Mouse (Mus musculus) small intestine, adult 2 months (tissue): ENCODE measurements around the gene Fam166a. TPM values are rescaled to one million over a fixed set of nuclear protein-coding genes. Genes with fewer than 3 reads are reported as not detected.

Experiments used
- H3K27ac ChIP-seq: fragments of 200-500 bp; 2 replicates; pipeline ENCODE4 v1.5.1; 2012; ENCODE audit warnings: low read depth, low read length, control low read depth, inconsistent platforms; ENCODE audit not compliant: insufficient read depth
- H3K27me3 ChIP-seq: fragments of 200-500 bp; 2 replicates; pipeline ENCODE4 v1.6.1; 2012; ENCODE audit warnings: mild to moderate bottlenecking, moderate library complexity, low read length, inconsistent platforms; ENCODE audit not compliant: control insufficient read depth, insufficient read depth
- H3K36me3 ChIP-seq: fragments of 200-500 bp; 2 replicates; pipeline ENCODE4 v1.6.1; 2012; ENCODE audit warnings: mild to moderate bottlenecking, low read length, control low read depth, inconsistent platforms; ENCODE audit not compliant: control insufficient read depth, insufficient read depth
- H3K4me1 ChIP-seq: fragments of 200-500 bp; 2 replicates; pipeline ENCODE4 v1.6.1; 2012; ENCODE audit warnings: low read length, inconsistent platforms, mixed read lengths; ENCODE audit not compliant: control insufficient read depth, insufficient read depth, insufficient read length
- H3K4me3 ChIP-seq: fragments of 200-500 bp; 2 replicates; pipeline ENCODE4 v1.5.1; 2012; ENCODE audit warnings: low read depth, mild to moderate bottlenecking, control low read depth, inconsistent platforms, low read length, moderate library complexity
- CTCF ChIP-seq: fragments of 200-500 bp; IDR thresholded peaks from 2 replicates; pipeline ENCODE4 v1.5.1; 2012; ENCODE audit warnings: low read depth, mild to moderate bottlenecking, control low read depth, inconsistent platforms, low read length, moderate library complexity, mixed read lengths; ENCODE audit not compliant: insufficient replicate concordance, insufficient read length; ENCODE audit errors: extremely low read depth
- POLR2A ChIP-seq: fragments of 200-500 bp; IDR thresholded peaks from 2 replicates; pipeline ENCODE4 v1.6.1; 2012; ENCODE audit warnings: low read depth, mild to moderate bottlenecking, control low read depth, inconsistent platforms, low read length, moderate library complexity
- WGBS: fragments of 180-500 bp; shearing (Covaris S2); methylation state at CpG from one replicate; pipeline ENCODE4 v1.1.7; 2018; 5-methylcytosine and 5-hydroxymethylcytosine counted together
- polyA plus RNA-seq: library from polyadenylated mRNA; depleted of rRNA; stranded (reverse); fragments of >200 nt; gene quantifications from 2 replicates; pipeline ENCODE4 v1.2.3, GENCODE M21; 2012

Gene Fam166a
- polyA plus RNA-seq, 1 experiment = 0.10 TPM

GRCm38 (mm10) chr2:25228431-25228889 lies 9.9 kb downstream of the Fam166a start:
- WGBS = 1% methylated on average over 7 of the region's 7 CpGs

GRCm38 (mm10) chr2:25228995-25229530 lies 10.5 kb downstream of the Fam166a start:
- no peaks in the 10 kb centered on the region for H3K27me3 ChIP-seq
- H3K27ac ChIP-seq = peak overlapping the region; percentile 56
- WGBS = 77% methylated on average over 6 of the region's 6 CpGs
- peaks cover 12% of the 10 kb centered on the region for H3K4me1 ChIP-seq
- H3K4me3 ChIP-seq = no peak overlapping the region
- TF ChIP-seq CTCF = no peak
- TF ChIP-seq POLR2A = no peak
- H3K36me3 ChIP-seq = no peaks in the 10 kb centered on the region

More at GRCm38 (mm10) chr2:25228431-25228889, 9.9 kb downstream of the Fam166a start:
- Histone ChIP-seq H3K36me3 (peaks cover under 1% of the 10 kb centered on the region), H3K27ac (peak overlapping the region; percentile 56), H3K27me3 (no peaks in the 10 kb centered on the region), H3K4me3 (peak overlapping the region; percentile 30), H3K4me1 (peaks cover 8% of the 10 kb centered on the region)
- TF ChIP-seq POLR2A (0 out of 2 replicates have a peak, but pooled peaks have one; percentile 32), CTCF (peak; percentile 78)

- WGBS = 93% methylated on average over 5 of the region's 5 CpGs
- TF ChIP-seq CTCF (no peak), POLR2A (no peak)
- Histone ChIP-seq H3K27ac (no peak overlapping the region), H3K4me1 (peaks cover 17% of the 10 kb centered on the region), H3K27me3 (no peaks in the 10 kb centered on the region), H3K36me3 (no peaks in the 10 kb centered on the region), H3K4me3 (no peak overlapping the region)
Observed at GRCm38 (mm10) chr2:25229582-25229981, 11.0 kb downstream of the Fam166a start.

GRCm38 (mm10) chr2:25230581-25230980 lies 12.0 kb downstream of the Fam166a start:
- 90% methylated on average over 7 of the region's 7 CpGs for WGBS
- no peak for TF ChIP-seq POLR2A
- TF ChIP-seq CTCF = no peak
- H3K27ac ChIP-seq = no peak overlapping the region
- H3K36me3 ChIP-seq = no peaks in the 10 kb centered on the region
- H3K4me3 ChIP-seq = no peak overlapping the region
- H3K4me1 ChIP-seq = peaks cover 25% of the 10 kb centered on the region
- no peaks in the 10 kb centered on the region for H3K27me3 ChIP-seq

GRCm38 (mm10) chr2:25231038-25231437 lies 12.5 kb downstream of the Fam166a start:
- Histone ChIP-seq H3K27me3 (no peaks in the 10 kb centered on the region), H3K4me3 (no peak overlapping the region), H3K36me3 (no peaks in the 10 kb centered on the region), H3K4me1 (peaks cover 29% of the 10 kb centered on the region), H3K27ac (no peak overlapping the region)
- TF ChIP-seq CTCF (no peak), POLR2A (no peak)
- WGBS = 78% methylated on average over 12 of the region's 12 CpGs

- H3K4me3 ChIP-seq = no peak overlapping the region
Observed at GRCm38 (mm10) chr2:25233421-25233820, 14.9 kb downstream of the Fam166a start.

GRCm38 (mm10) chr2:25234050-25234449 lies 15.5 kb downstream of the Fam166a start, which contains the start of gene Slc34a3:
TSS of gene Slc34a3 (minus strand) at chr2:25234364.
- no peak for TF ChIP-seq CTCF
- no peak for TF ChIP-seq POLR2A
- Histone ChIP-seq H3K36me3 (no peaks in the 10 kb centered on the region), H3K4me1 (peaks cover 37% of the 10 kb centered on the region), H3K4me3 (no peak within 1 kb of the TSS), H3K27me3 (no peaks in the 10 kb centered on the region), H3K27ac (peak within 1 kb of the TSS; percentile 86)
- WGBS = 41% methylated on average over 3 of the region's 3 CpGs

More at GRCm38 (mm10) chr2:25233421-25233820, 14.9 kb downstream of the Fam166a start:
- Histone ChIP-seq H3K27me3 (no peaks in the 10 kb centered on the region), H3K27ac (no peak overlapping the region), H3K36me3 (no peaks in the 10 kb centered on the region), H3K4me1 (peaks cover 40% of the 10 kb centered on the region)
- 73% methylated on average over 4 of the region's 4 CpGs for WGBS
- no peak for TF ChIP-seq CTCF
